Mouse (Mus musculus) CD4-positive, CD25-positive, alpha-beta regulatory T cell (primary cell): ENCODE data around the gene Rbm15b. TPM values are rescaled to one million over a fixed set of nuclear protein-coding genes. Genes with fewer than 3 reads are reported as not detected.

ENCODE experiments used
- polyA plus RNA-seq: library from polyadenylated mRNA; unstranded; fragments of 100-300 nt; shearing (Covaris generic); gene quantifications from one replicate; pipeline ENCODE4 v1.2.1, GENCODE M21; 2017

The Rbm15b gene
- 33.4 TPM for polyA plus RNA-seq

DNA sequence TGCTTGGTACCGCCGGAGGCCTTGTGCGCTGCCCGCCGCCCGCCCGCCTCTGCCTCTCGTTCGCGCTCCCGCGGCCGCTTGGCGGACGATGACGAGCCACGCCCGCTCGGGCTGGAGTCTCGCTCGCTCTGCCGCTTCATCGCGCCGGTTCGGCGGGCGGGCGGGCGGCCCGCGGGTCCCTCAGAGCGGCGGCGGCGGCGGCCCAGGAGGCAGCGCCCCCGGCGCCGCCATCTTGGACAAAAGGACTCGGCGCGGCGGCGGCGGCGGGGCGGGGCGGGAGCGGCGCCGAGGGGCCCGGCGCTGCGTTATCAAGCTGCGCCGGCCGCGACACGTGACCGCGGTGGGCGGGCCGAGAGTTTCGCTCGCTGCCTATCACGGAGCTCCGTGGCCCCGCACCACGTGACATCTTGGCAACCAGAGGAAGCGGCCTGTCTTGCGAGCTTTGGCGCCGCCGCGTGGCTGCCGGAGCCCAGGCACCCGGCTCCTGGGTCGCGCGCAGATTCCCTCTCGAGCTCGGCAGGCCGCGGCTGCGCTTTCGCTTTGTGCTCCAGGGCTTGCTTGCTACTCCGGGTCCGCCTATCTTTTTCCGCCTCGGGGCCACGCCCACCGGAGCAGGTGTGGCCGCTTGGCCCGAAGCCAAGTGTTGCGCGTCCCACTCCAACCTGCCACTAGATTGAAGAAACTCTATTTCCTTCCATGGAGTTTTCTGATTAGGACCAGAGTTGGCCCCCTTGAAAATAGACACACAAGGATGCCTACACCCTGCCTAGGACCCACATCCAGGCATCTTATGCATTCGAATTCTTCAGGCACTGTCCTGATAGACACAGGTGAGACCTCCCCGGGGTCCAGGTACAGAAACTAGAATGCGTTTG lies at the start of gene Rbm15b:
Gene Rbm15b, minus strand, starts transcription at position 601 of the 875 bp plus-strand sequence.

DNA sequence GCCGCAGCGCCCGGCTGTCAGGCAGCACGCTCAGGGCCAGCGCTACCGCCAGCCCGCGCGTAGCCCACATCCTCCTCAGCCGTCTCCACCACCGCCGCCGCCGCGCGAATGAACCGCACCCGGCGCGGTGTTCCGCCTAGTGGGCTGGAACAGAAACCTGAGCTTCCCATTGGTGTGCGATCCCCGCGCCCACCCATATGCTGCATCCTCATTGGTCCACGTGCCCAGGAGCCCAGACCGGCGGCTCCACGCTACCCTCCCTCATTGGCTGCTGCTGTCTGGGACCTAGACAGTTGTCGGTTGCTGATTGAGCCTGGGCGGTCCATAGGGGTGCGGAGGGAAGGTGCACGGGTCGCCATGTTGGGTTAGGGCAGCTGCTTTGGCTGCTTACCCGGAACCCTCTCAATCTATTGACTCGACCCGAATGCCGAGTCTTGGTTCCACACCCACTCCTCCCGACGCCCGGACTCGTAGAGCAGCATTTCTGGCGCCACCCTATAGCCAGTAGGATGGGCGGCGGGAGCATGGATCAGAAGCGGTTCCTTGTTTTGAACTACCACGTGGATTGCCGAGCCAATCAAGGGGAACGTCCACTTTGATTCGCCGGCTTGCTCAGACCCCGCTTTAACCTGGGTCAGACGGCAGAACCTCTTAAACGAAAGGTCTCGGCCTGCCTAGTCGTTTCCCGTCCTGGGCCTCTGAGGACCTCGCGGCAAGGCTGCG lies 4.8 kb upstream of the Rbm15b start, which contains the start of gene Manf:
Gene Manf, minus strand, starts transcription at position 151 of the 723 bp plus-strand sequence.

Other genes starting within 250 kb of the Rbm15b start
- gene Grm2, start 231.3 kb downstream of the Rbm15b start, polyA plus RNA-seq: not detected
- gene Tex264, start 201.5 kb downstream of the Rbm15b start, polyA plus RNA-seq: 74.4 TPM
- 9.3 TPM for gene Rad54l2, start 98.2 kb downstream of the Rbm15b start, polyA plus RNA-seq
- gene Dcaf1, start 65.6 kb downstream of the Rbm15b start, polyA plus RNA-seq: 39.2 TPM
- 128 TPM for gene Manf, start 4.6 kb upstream of the Rbm15b start, polyA plus RNA-seq